Mouse (Mus musculus) embryo, embryonic 11.5 days (tissue): ENCODE measurements at regions not wholly inside any gene's neighbourhood (a gene's known extent, or its start where the extent isn't known, plus 50 kb on each side); places are given as distances from the start of the nearest gene placed in this dataset.
"Not testable (repeated sequence)": the region's sequence is repeated elsewhere in the genome, so short reads cannot be mapped to it uniquely, and the experiment has no call there.

Source experiments
- DNase-seq: peaks from one replicate; pipeline ENCODE4 v3.0.0-alpha.2; 2012; ENCODE audit warnings: low read depth, low spot score

- DNase-seq: no peak
These were observed 125.3 kb downstream of the Gipc2 start for GRCm38 (mm10) chr3:152040751-152041150.

- not testable (repeated sequence) for DNase-seq
These were observed 129.2 kb downstream of the Gipc2 start for GRCm38 (mm10) chr3:152036819-152037218.

DNA sequence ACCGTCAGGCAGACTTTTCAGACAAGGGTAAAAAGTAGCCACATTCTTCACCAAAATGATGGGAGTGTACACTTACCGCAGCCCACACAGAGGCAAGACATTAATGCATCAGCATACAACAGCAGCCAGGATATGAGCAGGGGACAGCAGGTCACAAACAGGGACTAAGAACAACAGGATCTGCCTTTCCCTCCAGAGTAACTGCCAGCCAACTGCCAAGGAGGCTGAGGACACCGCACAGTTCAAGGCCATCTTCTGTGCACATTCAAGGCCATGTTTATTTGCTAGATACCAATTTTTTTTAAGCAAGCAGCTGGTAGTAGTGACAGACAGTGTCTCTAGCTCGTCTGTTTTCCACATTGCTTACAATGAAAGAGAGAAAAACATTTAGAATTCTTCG lies 130.6 kb downstream of the Gipc2 start:
- no peak for DNase-seq

- no peak for DNase-seq
These were observed 131.3 kb downstream of the Gipc2 start for GRCm38 (mm10) chr3:152034686-152035085.

DNA sequence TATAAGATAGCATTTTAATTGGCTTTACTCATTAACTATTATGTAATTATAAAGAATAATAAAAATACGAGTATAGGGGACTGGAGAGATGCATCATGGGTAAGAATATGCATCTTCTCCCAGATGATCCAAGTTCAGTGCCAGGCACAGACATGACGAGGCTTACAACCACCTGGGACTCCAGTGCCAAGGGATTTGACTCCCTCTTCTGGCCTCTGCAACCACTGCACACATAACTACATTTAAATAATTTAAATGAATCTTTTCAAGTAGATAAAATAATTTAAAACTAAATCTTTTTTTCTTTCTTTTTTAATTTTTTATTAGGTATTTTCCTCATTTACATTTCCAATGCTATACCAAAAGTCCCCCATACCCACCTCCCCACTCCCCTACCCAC lies 131.8 kb downstream of the Gipc2 start:
- DNase-seq: no peak

DNA sequence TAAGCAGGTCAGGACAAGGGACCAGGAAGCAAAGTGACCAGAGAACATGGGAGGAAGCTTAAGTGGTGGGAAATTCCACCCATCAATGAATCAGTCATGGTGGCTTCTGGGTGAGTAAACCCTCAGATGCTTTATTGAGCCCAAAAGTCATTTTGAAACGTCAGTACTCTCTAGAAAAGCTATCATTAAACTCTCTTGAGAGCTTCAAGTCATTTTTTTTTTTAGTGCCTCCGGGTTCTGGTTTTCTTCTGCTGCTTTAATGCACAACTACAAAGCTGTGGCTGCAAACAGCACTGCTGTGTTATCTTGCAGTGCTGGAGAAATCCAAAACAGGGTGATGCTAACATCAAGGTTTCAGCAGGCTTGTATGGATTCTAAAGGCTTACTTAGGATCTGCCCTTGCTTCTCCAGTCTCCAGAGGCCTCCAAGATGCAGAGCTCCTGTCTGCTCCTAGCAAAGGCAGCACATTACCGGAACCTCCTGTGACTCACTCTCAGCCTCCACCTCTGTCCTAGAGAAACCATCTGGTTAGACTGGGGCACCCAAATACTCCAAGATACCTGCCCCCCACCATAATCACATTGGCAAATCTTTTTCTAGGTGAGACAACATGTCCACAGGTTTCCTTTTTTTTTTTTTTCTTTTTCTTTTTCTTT lies 133.2 kb downstream of the Gipc2 start:
- no peak for DNase-seq

DNA sequence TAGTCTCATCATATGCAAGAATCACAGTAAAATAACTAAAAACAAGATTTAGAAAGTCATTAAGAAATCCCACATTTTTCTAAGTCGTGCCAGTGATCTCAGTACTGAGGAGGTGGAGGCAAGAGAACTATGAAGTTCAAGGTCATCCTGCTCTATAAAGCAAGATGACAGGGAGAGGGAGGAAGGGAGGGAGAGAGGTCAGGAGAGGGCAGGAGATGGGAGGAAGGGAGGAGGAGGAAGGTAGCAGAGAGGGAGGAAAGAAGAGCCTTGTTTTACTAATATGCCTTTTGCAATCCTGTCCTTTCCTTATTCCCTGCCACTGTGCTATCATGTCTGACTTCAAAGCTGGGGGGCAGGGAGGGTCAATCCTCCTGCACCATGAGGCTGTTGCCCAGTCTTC lies 137.3 kb downstream of the Gipc2 start:
- DNase-seq: no peak

DNA sequence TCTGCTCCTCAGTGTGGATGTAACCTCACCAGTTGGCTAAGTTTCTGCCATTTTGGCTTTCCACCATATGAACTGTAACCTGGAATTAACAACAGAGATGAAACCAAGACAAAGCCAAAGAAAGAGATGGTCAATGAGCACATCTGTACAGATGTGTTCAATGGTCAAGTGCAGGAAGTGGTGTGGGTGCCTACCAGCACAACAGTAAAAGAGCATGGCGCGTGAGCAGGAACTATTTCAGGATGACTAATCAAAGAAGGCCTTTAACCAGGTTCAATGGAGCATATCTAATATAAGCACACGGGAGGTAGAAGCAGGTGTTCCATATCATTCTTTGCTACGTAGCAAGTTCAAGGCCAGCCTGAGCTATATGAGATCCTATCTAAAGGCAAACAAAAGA lies 140.0 kb downstream of the Gipc2 start:
- no peak for DNase-seq

GRCm38 (mm10) chr3:152025122-152025521 lies 140.9 kb downstream of the Gipc2 start:
- DNase-seq: no peak

DNA sequence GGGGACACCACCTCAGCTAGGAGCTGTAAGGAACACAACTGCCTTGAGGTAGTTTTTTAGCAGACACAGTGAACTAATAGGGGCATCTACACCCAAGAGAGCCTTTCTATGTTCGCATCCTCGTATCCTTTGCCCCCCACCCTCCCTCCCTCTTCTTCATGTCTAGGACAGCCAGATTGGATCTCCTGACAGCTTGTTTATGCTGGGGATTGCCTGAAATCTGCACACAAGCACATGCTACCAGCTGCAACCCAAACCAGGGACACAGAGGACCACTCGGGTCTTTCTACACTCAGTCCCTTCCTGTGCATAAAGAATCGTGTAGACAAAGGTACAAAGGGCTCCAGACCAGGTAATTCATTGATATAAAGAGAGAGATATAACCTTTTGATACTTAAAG lies 159.3 kb downstream of the Gipc2 start:
- DNase-seq: no peak

DNA sequence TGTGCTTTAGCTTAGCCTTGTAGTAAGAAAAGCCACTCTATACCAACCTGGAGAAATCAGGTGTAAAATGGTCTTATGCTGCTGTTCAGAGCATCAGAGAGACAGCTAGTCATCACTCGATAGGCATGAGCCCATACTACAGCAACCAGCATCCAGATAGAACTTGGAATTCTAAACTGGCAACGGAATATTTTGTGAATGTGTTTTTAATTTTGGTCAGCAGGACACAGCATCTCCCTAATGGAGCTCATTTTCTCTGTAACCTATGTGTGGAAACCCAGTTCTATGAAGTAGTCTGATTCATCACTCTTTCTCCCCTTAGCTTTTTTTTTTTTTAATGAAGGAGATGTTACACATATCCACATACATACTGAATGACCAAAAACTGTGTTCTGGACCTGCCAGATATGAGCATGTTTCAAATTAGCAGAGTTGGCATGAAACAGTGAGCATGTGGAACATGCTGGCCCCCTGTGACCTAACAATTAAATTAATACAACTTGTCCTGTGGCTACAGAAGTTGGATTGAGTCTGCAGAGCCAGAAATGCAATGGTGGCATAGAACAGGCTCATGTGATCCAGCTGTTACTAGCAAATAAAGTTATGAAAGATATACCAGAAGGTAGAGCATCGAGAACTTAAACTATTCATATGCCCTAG lies 160.5 kb downstream of the Gipc2 start:
- DNase-seq: no peak

GRCm38 (mm10) chr3:152004411-152004955 lies 161.5 kb downstream of the Gipc2 start:
- no peak for DNase-seq

- DNase-seq: no peak
These were observed 160.2 kb upstream of the Ptgfr start for GRCm38 (mm10) chr3:151997534-151998107.

GRCm38 (mm10) chr3:151997111-151997510 lies 159.7 kb upstream of the Ptgfr start:
- DNase-seq: no peak

- DNase-seq: no peak
These were observed 150.8 kb upstream of the Ptgfr start for GRCm38 (mm10) chr3:151988221-151988620.

DNA sequence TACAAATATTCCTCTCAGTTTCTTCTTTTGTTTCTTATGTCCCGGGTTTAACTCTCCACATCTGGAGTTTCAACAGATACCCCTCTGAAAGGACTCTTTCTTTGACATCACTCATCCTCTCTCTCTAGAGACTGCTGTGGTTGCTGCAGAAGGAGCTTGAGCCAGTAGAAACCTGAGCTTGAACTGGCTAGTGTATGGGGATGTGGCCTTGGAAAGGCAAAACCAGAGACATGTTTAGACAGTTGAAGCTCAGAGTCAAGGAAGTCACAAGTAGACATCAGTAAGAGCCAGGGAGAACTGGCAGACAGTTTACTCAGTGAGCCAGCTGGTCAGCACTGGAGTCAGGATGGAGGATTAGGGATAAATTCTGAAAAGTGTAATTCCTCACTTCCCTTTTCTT lies 140.7 kb upstream of the Ptgfr start:
- DNase-seq: no peak

DNA sequence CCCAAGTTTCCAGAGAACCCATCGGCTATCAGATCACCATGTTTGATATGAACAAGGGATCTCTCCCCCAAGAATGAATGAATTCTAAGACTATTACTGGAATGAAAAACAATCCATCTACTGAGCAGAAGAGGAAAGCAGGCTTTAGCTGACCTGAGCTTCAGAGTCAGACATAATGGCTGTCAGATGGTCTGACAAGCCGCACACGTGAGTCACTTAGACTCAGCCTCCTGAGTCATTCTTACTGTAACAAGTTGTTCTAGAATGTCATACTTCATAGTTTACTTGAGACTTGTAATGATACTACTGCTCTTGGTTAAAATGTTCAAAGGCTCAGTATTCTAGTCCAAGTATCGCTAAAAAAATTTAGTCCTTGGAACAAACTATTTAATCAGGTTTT lies 140.2 kb upstream of the Ptgfr start:
- no peak for DNase-seq

GRCm38 (mm10) chr3:151949865-151950264 lies 112.4 kb upstream of the Ptgfr start:
- DNase-seq: no peak

DNA sequence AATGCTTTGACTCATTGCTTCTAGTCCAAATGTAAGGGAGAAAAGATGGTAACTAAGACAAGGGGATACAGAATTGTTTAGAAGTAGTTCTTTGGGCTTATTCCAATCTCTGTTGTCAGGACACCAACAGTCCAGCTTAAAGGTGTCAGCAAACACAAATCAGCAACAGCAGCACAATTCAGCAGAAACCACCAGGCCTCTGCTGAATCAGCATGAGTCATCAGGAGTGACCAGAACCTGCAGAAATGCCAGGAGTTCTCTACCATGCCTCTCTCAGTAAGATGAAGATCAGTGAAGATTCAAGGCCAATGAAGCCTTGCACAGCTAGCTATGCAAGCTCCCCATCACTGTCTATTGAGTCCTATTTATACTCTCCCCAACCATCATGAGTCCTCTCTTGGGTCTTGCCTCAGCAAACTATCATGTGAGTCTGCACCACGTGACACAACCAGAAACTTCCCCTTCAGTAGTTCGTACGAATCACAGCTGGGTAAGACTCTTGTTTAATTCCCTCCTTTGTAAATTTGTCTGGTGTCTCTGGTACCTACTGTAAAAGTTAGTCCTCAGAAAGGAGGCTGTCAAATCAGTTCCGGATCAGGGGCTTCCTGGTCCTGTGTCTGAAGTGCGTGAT lies 110.7 kb upstream of the Ptgfr start:
- DNase-seq: no peak

- DNase-seq: no peak
These were observed 108.5 kb upstream of the Ptgfr start for GRCm38 (mm10) chr3:151945916-151946315.

- no peak for DNase-seq
These were observed 106.1 kb upstream of the Ptgfr start for GRCm38 (mm10) chr3:151943542-151943941.

DNA sequence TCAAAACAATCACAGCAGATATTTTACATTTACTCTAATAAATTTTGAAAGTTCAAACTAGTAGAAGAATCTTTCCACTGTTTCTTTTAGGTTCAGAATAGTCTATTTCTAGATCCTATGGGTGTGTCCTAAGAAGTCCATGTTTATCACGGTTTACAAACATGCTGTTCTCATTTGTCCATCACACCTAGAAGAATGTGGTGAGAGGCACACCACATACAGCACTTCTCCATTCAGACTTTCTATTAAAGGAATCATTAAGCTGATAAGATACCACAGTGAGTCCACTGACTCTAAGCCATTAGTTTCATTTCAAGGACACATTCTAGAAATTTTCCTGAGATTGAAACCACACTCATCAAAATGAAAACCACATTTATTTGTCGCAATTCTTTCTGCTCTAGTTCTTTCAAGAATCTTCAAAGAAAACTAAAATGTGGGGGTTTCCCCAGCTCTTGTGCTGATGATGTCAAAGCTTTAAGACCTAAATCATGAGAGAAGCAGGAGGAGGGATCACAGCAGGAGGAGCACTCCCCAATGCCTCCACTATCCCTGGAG lies 101.1 kb upstream of the Ptgfr start:
- DNase-seq: no peak
